Mouse (Mus musculus): ENCODE results near the gene 6430550D23Rik. TPM values are rescaled to one million over a fixed set of nuclear protein-coding genes. Genes with fewer than 3 reads are reported as not detected.

Gene 6430550D23Rik
- polyA plus RNA-seq (2014; fragmentation: Nextera tagmentation; extraction: Ambion mirVana): 1.5 and 1.6 TPM in 2 replicates

- DNase-seq (ENCODE audit: low spot score) (peak; percentile 99), ATAC-seq (replicated peaks; ENCODE audit: low FRiP score) (peak; percentile 99)
- under 1% methylated on average over 44 of the region's 45 CpGs for WGBS
- no peaks in the 10 kb centered on the region for H3K9me3 ChIP-seq (ENCODE audit: control insufficient read depth, low read length)
- no peaks in the 10 kb centered on the region for H3K27me3 ChIP-seq (ENCODE audit: control insufficient read depth, insufficient read depth, low read length)
- peak within 1 kb of the TSS; percentile 44; the same call in 1 of the 2 replicates for H3K27ac ChIP-seq (ENCODE audit: low read depth, low read length)
- peak within 1 kb of the TSS; percentile 62 for H3K4me2 ChIP-seq (ENCODE audit: low read depth, low read length, severe bottlenecking)
- peaks cover 11% of the 10 kb centered on the region for H3K36me3 ChIP-seq (ENCODE audit: control insufficient read depth, insufficient read depth, low read length)
- H3K4me1 ChIP-seq (replicated peaks; ENCODE audit: control insufficient read depth, insufficient read depth, low read length): peaks cover 5% of the 10 kb centered on the region; the same call in 1 of the 2 replicates
- peak within 1 kb of the TSS; percentile 67 for H3K9ac ChIP-seq (ENCODE audit: low read length)
- H3K4me3 ChIP-seq (ENCODE audit: low read depth, low read length): peak within 1 kb of the TSS; percentile 65
These were observed at the start of gene 6430550D23Rik, which contains the start of gene Ergic3 for GRCm38 (mm10) chr2:156007888-156008532. Gene 6430550D23Rik, minus strand, starts transcription at chr2:156007977. Gene Ergic3, plus strand, starts transcription at chr2:156008045.

- WGBS: 82% methylated on average over 9 of the region's 9 CpGs
- Histone ChIP-seq H3K4me3 (ENCODE audit: low read depth, low read length) (no peak within 1 kb of the TSS), H3K36me3 (ENCODE audit: control insufficient read depth, insufficient read depth, low read length) (no peaks in the 10 kb centered on the region), H3K4me2 (ENCODE audit: low read depth, low read length, severe bottlenecking) (no peak within 1 kb of the TSS), H3K4me1 (replicated peaks; ENCODE audit: control insufficient read depth, insufficient read depth, low read length) (no peaks in the 10 kb centered on the region), H3K9me3 (ENCODE audit: control insufficient read depth, low read length) (no peaks in the 10 kb centered on the region), H3K9ac (ENCODE audit: low read length) (no peak within 1 kb of the TSS), H3K27ac (ENCODE audit: low read depth, low read length) (no peak within 1 kb of the TSS), H3K27me3 (ENCODE audit: control insufficient read depth, insufficient read depth, low read length) (no peaks in the 10 kb centered on the region)
- DNase-seq (ENCODE audit: low spot score): no peak
- no peak for ATAC-seq (replicated peaks; ENCODE audit: low FRiP score)
These were observed 45.0 kb upstream of the 6430550D23Rik start, which contains the start of gene Fer1l4 for GRCm38 (mm10) chr2:156052816-156053215. Gene Fer1l4, minus strand, starts transcription at chr2:156052947.

DNA sequence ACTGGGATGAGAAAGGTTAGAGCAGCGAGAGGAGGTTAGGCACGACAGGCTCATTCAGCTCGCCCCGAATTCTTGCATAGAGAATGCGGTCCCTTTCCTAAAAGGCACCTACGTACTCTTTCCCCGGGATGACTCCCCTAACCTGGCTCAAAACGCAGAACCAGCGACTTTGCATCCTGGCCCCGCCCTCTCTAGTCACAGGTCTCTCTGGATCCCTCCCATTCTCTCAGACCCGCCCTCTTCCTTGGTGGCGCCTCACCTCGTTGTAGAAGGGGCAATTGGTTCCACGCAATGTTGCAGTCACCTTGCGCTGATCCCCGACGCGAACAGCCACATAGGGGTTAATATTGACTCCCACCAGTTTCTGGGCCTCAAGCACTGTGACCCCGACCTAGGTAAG is 40.2 kb upstream of the 6430550D23Rik start:
- no peaks in the 10 kb centered on the region; the same call in 1 of the 2 replicates for H3K27me3 ChIP-seq (ENCODE audit: control insufficient read depth, insufficient read depth, low read length)
- no peaks in the 10 kb centered on the region for H3K36me3 ChIP-seq (ENCODE audit: control insufficient read depth, insufficient read depth, low read length)
- H3K4me3 ChIP-seq (ENCODE audit: low read depth, low read length): no peak overlapping the region
- H3K27ac ChIP-seq (ENCODE audit: low read depth, low read length): no peak overlapping the region
- DNase-seq (ENCODE audit: low spot score) (no peak), ATAC-seq (replicated peaks; ENCODE audit: low FRiP score) (no peak)
- WGBS: 7% methylated on average over 19 of the region's 19 CpGs
- H3K4me1 ChIP-seq (replicated peaks; ENCODE audit: control insufficient read depth, insufficient read depth, low read length): no peaks in the 10 kb centered on the region
- no peaks in the 10 kb centered on the region for H3K9me3 ChIP-seq (ENCODE audit: control insufficient read depth, low read length)
- H3K4me2 ChIP-seq (ENCODE audit: low read depth, low read length, severe bottlenecking): peak overlapping the region; percentile 26; the same call in 1 of the 2 replicates
- H3K9ac ChIP-seq (ENCODE audit: low read length): no peak overlapping the region

- Histone ChIP-seq H3K4me3 (ENCODE audit: low read depth, low read length) (no peak overlapping the region), H3K36me3 (ENCODE audit: control insufficient read depth, insufficient read depth, low read length) (no peaks in the 10 kb centered on the region), H3K4me1 (replicated peaks; ENCODE audit: control insufficient read depth, insufficient read depth, low read length) (no peaks in the 10 kb centered on the region), H3K4me2 (ENCODE audit: low read depth, low read length, severe bottlenecking) (no peak overlapping the region), H3K9me3 (ENCODE audit: control insufficient read depth, low read length) (no peaks in the 10 kb centered on the region), H3K27ac (ENCODE audit: low read depth, low read length) (no peak overlapping the region), H3K27me3 (ENCODE audit: control insufficient read depth, insufficient read depth, low read length) (no peaks in the 10 kb centered on the region; the same call in 1 of the 2 replicates), H3K9ac (ENCODE audit: low read length) (no peak overlapping the region)
- ATAC-seq (replicated peaks; ENCODE audit: low FRiP score) (no peak), DNase-seq (ENCODE audit: low spot score) (no peak)
- WGBS: 79% methylated on average over 8 of the region's 8 CpGs
These were observed 35.1 kb upstream of the 6430550D23Rik start for GRCm38 (mm10) chr2:156042903-156043302.

GRCm38 (mm10) chr2:156039390-156039789 is 31.6 kb upstream of the 6430550D23Rik start:
- DNase-seq (ENCODE audit: low spot score) (no peak), ATAC-seq (replicated peaks; ENCODE audit: low FRiP score) (no peak)
- H3K9me3 ChIP-seq (ENCODE audit: control insufficient read depth, low read length): no peaks in the 10 kb centered on the region
- H3K36me3 ChIP-seq (ENCODE audit: control insufficient read depth, insufficient read depth, low read length): no peaks in the 10 kb centered on the region
- no peak overlapping the region for H3K4me2 ChIP-seq (ENCODE audit: low read depth, low read length, severe bottlenecking)
- no peak overlapping the region for H3K27ac ChIP-seq (ENCODE audit: low read depth, low read length)
- no peak overlapping the region for H3K9ac ChIP-seq (ENCODE audit: low read length)
- H3K27me3 ChIP-seq (ENCODE audit: control insufficient read depth, insufficient read depth, low read length): no peaks in the 10 kb centered on the region
- H3K4me3 ChIP-seq (ENCODE audit: low read depth, low read length): no peak overlapping the region
- 93% methylated on average over 3 of the region's 3 CpGs for WGBS
- no peaks in the 10 kb centered on the region for H3K4me1 ChIP-seq (replicated peaks; ENCODE audit: control insufficient read depth, insufficient read depth, low read length)

DNA sequence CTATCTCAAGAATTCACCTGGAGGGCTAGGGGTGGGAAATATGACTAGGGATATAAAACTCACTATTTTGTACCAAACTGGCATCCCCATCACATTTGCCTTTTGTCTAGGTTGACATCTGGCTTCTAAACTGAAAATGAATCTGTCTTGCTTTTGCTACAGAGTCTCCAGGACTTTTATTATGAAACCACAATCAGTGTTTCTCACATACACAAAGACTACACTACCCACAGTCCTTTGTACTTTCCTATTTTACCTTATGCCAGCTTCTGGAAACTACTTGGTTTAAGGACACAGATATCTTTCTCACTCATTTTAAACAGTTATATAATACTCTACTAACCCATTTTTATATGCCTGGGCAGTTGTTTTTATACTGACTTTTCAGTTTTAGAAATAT is 17.7 kb upstream of the 6430550D23Rik start:
- Histone ChIP-seq H3K9ac (ENCODE audit: low read length) (no peak overlapping the region), H3K9me3 (ENCODE audit: control insufficient read depth, low read length) (no peaks in the 10 kb centered on the region), H3K27ac (ENCODE audit: low read depth, low read length) (no peak overlapping the region), H3K36me3 (ENCODE audit: control insufficient read depth, insufficient read depth, low read length) (no peaks in the 10 kb centered on the region), H3K4me2 (ENCODE audit: low read depth, low read length, severe bottlenecking) (no peak overlapping the region), H3K4me3 (ENCODE audit: low read depth, low read length) (no peak overlapping the region), H3K27me3 (ENCODE audit: control insufficient read depth, insufficient read depth, low read length) (no peaks in the 10 kb centered on the region), H3K4me1 (replicated peaks; ENCODE audit: control insufficient read depth, insufficient read depth, low read length) (no peaks in the 10 kb centered on the region)
- no peak for ATAC-seq (replicated peaks; ENCODE audit: low FRiP score)
- no peak for DNase-seq (ENCODE audit: low spot score)

DNA sequence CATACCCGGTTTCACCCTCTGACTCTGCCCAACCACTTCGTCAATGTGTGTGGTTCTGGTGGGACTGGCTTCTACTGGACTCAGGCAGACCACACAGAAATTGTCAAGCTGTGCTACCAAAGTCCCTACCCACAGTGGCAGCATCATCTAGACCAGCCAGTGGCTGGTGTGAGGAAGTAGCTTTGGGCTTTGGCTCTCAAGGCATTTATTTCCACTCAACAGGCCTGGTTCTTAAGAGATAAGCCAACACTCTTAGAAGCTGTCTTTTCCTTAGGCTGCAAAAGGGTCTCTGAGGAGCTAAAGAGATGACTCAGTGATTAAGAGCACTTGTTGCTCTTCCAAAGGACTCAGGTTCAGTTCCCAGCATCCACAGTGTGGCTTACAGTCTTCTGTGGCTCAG is 14.0 kb upstream of the 6430550D23Rik start:
- 75% methylated on average over 2 of the region's 2 CpGs for WGBS
- ATAC-seq (replicated peaks; ENCODE audit: low FRiP score) (no peak), DNase-seq (ENCODE audit: low spot score) (no peak)
- no peaks in the 10 kb centered on the region for H3K4me1 ChIP-seq (replicated peaks; ENCODE audit: control insufficient read depth, insufficient read depth, low read length)
- no peak overlapping the region for H3K27ac ChIP-seq (ENCODE audit: low read depth, low read length)
- no peak overlapping the region for H3K9ac ChIP-seq (ENCODE audit: low read length)
- H3K36me3 ChIP-seq (ENCODE audit: control insufficient read depth, insufficient read depth, low read length): no peaks in the 10 kb centered on the region; the same call in 1 of the 2 replicates
- no peak overlapping the region for H3K4me3 ChIP-seq (ENCODE audit: low read depth, low read length)
- no peak overlapping the region for H3K4me2 ChIP-seq (ENCODE audit: low read depth, low read length, severe bottlenecking)
- no peaks in the 10 kb centered on the region for H3K9me3 ChIP-seq (ENCODE audit: control insufficient read depth, low read length)
- H3K27me3 ChIP-seq (ENCODE audit: control insufficient read depth, insufficient read depth, low read length): no peaks in the 10 kb centered on the region

DNA sequence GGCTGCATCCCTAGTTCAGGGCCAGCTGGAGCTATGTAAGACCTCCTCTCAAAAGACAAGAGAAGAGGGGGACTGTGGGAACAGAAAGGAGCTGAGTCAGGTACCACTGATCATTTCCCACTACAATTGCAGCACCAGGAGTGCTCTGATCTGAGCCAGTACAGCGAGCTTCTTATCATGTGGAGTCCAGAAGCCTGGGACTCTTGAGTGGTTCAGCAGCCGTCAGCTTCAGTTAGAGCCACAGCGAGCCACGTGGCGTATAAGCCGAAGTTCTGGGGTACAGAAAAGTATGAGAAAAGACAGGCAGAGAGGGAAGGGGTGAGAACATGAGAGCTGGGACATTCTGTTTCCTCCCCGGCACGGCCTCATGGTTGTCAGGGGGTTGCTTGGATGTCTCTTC is 13.4 kb upstream of the 6430550D23Rik start:
- 91% methylated on average over 8 of the region's 8 CpGs for WGBS
- DNase-seq (ENCODE audit: low spot score): no peak

GRCm38 (mm10) chr2:156018106-156018505 is 10.3 kb upstream of the 6430550D23Rik start:
- H3K27me3 ChIP-seq (ENCODE audit: control insufficient read depth, insufficient read depth, low read length): no peaks in the 10 kb centered on the region
- H3K27ac ChIP-seq (ENCODE audit: low read depth, low read length): no peak overlapping the region
- H3K4me1 ChIP-seq (replicated peaks; ENCODE audit: control insufficient read depth, insufficient read depth, low read length): no peaks in the 10 kb centered on the region
- no peak overlapping the region for H3K4me3 ChIP-seq (ENCODE audit: low read depth, low read length)
- ATAC-seq (replicated peaks; ENCODE audit: low FRiP score): no peak
- H3K9ac ChIP-seq (ENCODE audit: low read length): no peak overlapping the region
- WGBS: 95% methylated on average over 3 of the region's 3 CpGs
- H3K9me3 ChIP-seq (ENCODE audit: control insufficient read depth, low read length): no peaks in the 10 kb centered on the region
- H3K4me2 ChIP-seq (ENCODE audit: low read depth, low read length, severe bottlenecking): no peak overlapping the region
- H3K36me3 ChIP-seq (ENCODE audit: control insufficient read depth, insufficient read depth, low read length): peaks cover 11% of the 10 kb centered on the region; the same call in 1 of the 2 replicates
- DNase-seq (ENCODE audit: low spot score): no peak

More for the DNA sequence above, 13.4 kb upstream of the 6430550D23Rik start:
- H3K27me3 ChIP-seq (ENCODE audit: control insufficient read depth, insufficient read depth, low read length): no peaks in the 10 kb centered on the region
- H3K4me3 ChIP-seq (ENCODE audit: low read depth, low read length): no peak overlapping the region
- no peak for ATAC-seq (replicated peaks; ENCODE audit: low FRiP score)
- H3K27ac ChIP-seq (ENCODE audit: low read depth, low read length): no peak overlapping the region
- H3K9ac ChIP-seq (ENCODE audit: low read length): no peak overlapping the region
- no peaks in the 10 kb centered on the region for H3K9me3 ChIP-seq (ENCODE audit: control insufficient read depth, low read length)
- no peaks in the 10 kb centered on the region for H3K4me1 ChIP-seq (replicated peaks; ENCODE audit: control insufficient read depth, insufficient read depth, low read length)
- H3K4me2 ChIP-seq (ENCODE audit: low read depth, low read length, severe bottlenecking): no peak overlapping the region
- H3K36me3 ChIP-seq (ENCODE audit: control insufficient read depth, insufficient read depth, low read length): peaks cover 1% of the 10 kb centered on the region; the same call in 1 of the 2 replicates

Data from forebrain, embryonic 11.5 days (tissue).